Mouse (Mus musculus): ENCODE measurements around the gene Ercc2. TPM values are rescaled to one million over a fixed set of nuclear protein-coding genes. Genes with fewer than 3 reads are reported as not detected.

Ercc2 gene
- total RNA-seq, 1 experiment from 2014 or later = 28.2 TPM

Small RNA genes lying within 50 kb of the gene (microRNA-seq; reads per million reads assigned to microRNA genes)
- gene Mir343 = 0 reads per million in 2 experiments

Other genes starting within 250 kb of the Ercc2 start
- gene Qpctl, start 232.7 kb upstream of the Ercc2 start, total RNA-seq (2021) = 13.2 and 15.2 TPM in 2 replicates
- gene Snrpd2, start 232.3 kb upstream of the Ercc2 start, total RNA-seq (2021) = 79.1 and 87.8 TPM in 2 replicates
- gene Gipr, start 215.9 kb upstream of the Ercc2 start, total RNA-seq (2021) = 0.71 and 0.93 TPM in 2 replicates
- 36.9 and 46.6 TPM in 2 replicates for gene Eml2, start 205.6 kb upstream of the Ercc2 start, total RNA-seq (2021)
- gene Gpr4, start 169.5 kb upstream of the Ercc2 start, total RNA-seq (2021) = 9.7 and 12.4 TPM in 2 replicates
- gene Opa3, start 153.7 kb upstream of the Ercc2 start, total RNA-seq (2021) = 27.5 and 28.5 TPM in 2 replicates
- 62.0 and 79.0 TPM in 2 replicates for gene Vasp, start 110.2 kb upstream of the Ercc2 start, total RNA-seq (2021)
- 0.19 TPM in 1 of 2 replicates, not detected in the other for gene Ppm1n, start 101.9 kb upstream of the Ercc2 start, total RNA-seq (2021)
- 6.0 and 7.9 TPM in 2 replicates for gene Rtn2, start 99.4 kb upstream of the Ercc2 start, total RNA-seq (2021)
- gene Fosb, start 72.0 kb upstream of the Ercc2 start, total RNA-seq (2021) = 2.1 and 22.4 TPM in 2 replicates
- 37.1 and 46.7 TPM in 2 replicates for gene Ercc1, start 37.2 kb upstream of the Ercc2 start, total RNA-seq (2021)
- gene Cd3eap, start 22.5 kb upstream of the Ercc2 start, total RNA-seq (2021) = 12.2 and 14.5 TPM in 2 replicates
- 7.3 and 8.3 TPM in 2 replicates for gene Ppp1r13l, start 22.3 kb upstream of the Ercc2 start, total RNA-seq (2021)
- 1.3 and 2.7 TPM in 2 replicates for gene Klc3, start 22.1 kb downstream of the Ercc2 start, total RNA-seq (2021)
- 0.74 and 0.79 TPM in 2 replicates for gene Ckm, start 22.8 kb downstream of the Ercc2 start, total RNA-seq (2021)
- 45.1 and 45.2 TPM in 2 replicates for gene Mark4, start 76.8 kb downstream of the Ercc2 start, total RNA-seq (2021)
- 21.8 and 22.0 TPM in 2 replicates for gene Exoc3l2, start 81.3 kb downstream of the Ercc2 start, total RNA-seq (2021)
- gene Bloc1s3, start 126.4 kb downstream of the Ercc2 start, total RNA-seq (2021) = 6.7 and 8.6 TPM in 2 replicates
- 69.4 and 71.2 TPM in 2 replicates for gene Trappc6a, start 126.4 kb downstream of the Ercc2 start, total RNA-seq (2021)
- 0.15 and 0.83 TPM in 2 replicates for gene Nkpd1, start 135.8 kb downstream of the Ercc2 start, total RNA-seq (2021)
- 58.8 and 64.2 TPM in 2 replicates for gene Ppp1r37, start 181.1 kb downstream of the Ercc2 start, total RNA-seq (2021)
- gene Zfp296, start 195.3 kb downstream of the Ercc2 start, total RNA-seq (2021) = 0.44 and 1.1 TPM in 2 replicates
- 59.3 and 65.4 TPM in 2 replicates for gene Gemin7, start 195.6 kb downstream of the Ercc2 start, total RNA-seq (2021)
- gene Clasrp, start 222.5 kb downstream of the Ercc2 start, total RNA-seq (2021) = 36.9 and 52.2 TPM in 2 replicates
- 19.3 and 26.2 TPM in 2 replicates for gene Relb, start 247.4 kb downstream of the Ercc2 start, total RNA-seq (2021)